Mouse (Mus musculus) skeletal muscle tissue, adult 2 months (tissue): Measurements from ENCODE around the gene Pom121l2.

Experiments
- DNase-seq: peaks from one replicate; pipeline ENCODE4 v3.0.0-alpha.2; 2012; ENCODE audit warnings: low read depth, low spot score

Pom121l2 gene

GRCm38 (mm10) chr13:22019934-22020835 is 39.2 kb downstream of the Pom121l2 start:
- no peak for DNase-seq

- peak; percentile 42 for DNase-seq
Observed at GRCm38 (mm10) chr13:22020901-22021339, 39.9 kb downstream of the Pom121l2 start.

- no peak for DNase-seq
Observed at GRCm38 (mm10) chr13:22021581-22021980, 40.6 kb downstream of the Pom121l2 start.

- peak; percentile 86 for DNase-seq
Observed at GRCm38 (mm10) chr13:22022241-22022640, 41.2 kb downstream of the Pom121l2 start.

GRCm38 (mm10) chr13:22026058-22027031 is 45.4 kb downstream of the Pom121l2 start:
- peak; percentile 75 for DNase-seq

- peak; percentile 95 for DNase-seq
Observed at GRCm38 (mm10) chr13:22028673-22029460, 47.9 kb downstream of the Pom121l2 start.

- no peak for DNase-seq
Observed at GRCm38 (mm10) chr13:22029928-22030327, 48.9 kb downstream of the Pom121l2 start.

GRCm38 (mm10) chr13:22030493-22030892 is 49.5 kb downstream of the Pom121l2 start:
- DNase-seq: no peak

GRCm38 (mm10) chr13:22033741-22034442 is 52.9 kb downstream of the Pom121l2 start:
- no peak for DNase-seq

- no peak for DNase-seq
Observed at GRCm38 (mm10) chr13:22034443-22035266, 53.7 kb downstream of the Pom121l2 start.

GRCm38 (mm10) chr13:22035267-22036148 is 54.5 kb downstream of the Pom121l2 start, which contains the start of the genes Hist1h2ah and Hist1h2bk:
Gene Hist1h2ah (minus strand): TSS chr13:22035568.
Gene Hist1h2bk (plus strand): TSS chr13:22035870.
- peak; percentile 85 for DNase-seq

GRCm38 (mm10) chr13:22036149-22036956 is 55.4 kb downstream of the Pom121l2 start:
- DNase-seq: no peak

- DNase-seq: no peak
Observed at GRCm38 (mm10) chr13:22036986-22037385, 56.0 kb downstream of the Pom121l2 start.

- no peak for DNase-seq
Observed at GRCm38 (mm10) chr13:22037415-22037814, 56.4 kb downstream of the Pom121l2 start.
